Mouse (Mus musculus) C2C12 (cell line): ENCODE results near the gene Pkhd1.

Experiments
- CEBPB ChIP-seq: IDR thresholded peaks from one replicate; pipeline ENCODE4 v1.6.1; 2011; ENCODE audit warnings: low read depth, mild to moderate bottlenecking, control low read depth, moderate library complexity
- CTCF ChIP-seq: IDR thresholded peaks from one replicate; pipeline ENCODE4 v1.5.1; 2011; ENCODE audit not compliant: control insufficient read depth, insufficient read depth, insufficient read length
- MYOD1 ChIP-seq: IDR thresholded peaks from one replicate; pipeline ENCODE4 v1.6.1; 2011; ENCODE audit warnings: low read depth; ENCODE audit not compliant: control insufficient read depth, insufficient read length
- MYOG ChIP-seq: IDR thresholded peaks from one replicate; pipeline ENCODE4 v1.6.1; 2011; ENCODE audit not compliant: control insufficient read depth, insufficient read length; ENCODE audit errors: extremely low read depth
- USF1 ChIP-seq: IDR thresholded peaks from one replicate; pipeline ENCODE4 v1.6.1; 2011; ENCODE audit warnings: low read depth, mild to moderate bottlenecking, control low read depth, moderate library complexity

DNA sequence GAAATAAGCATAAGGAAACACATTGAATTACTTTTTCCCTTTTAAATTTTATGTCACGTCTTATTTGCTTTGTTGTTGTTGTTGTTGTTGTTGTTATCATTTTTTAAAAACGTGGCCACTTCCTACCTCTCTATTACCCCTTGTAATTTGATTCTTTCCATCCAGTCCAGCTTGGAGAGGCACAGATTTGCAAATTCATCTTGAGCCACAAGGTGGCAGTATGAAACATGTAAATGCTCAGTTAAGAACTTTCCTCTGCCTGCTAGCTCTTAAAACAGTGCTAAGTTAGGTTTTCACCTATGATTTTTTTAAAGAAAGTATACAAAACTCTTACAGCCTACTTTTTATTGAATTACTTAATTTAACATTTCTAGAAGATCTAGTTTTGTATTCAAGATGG, 306.4 kb downstream of the Pkhd1 start:
- TF ChIP-seq USF1 (no peak), CTCF (peak; percentile 24), CEBPB (no peak), MYOD1 (no peak), MYOG (no peak)
